26 mouse cellular contexts compared by ENCODE assay signal in genomic region chr17:84233758-84234157, GRCm38 (mm10). TPM values are rescaled to one million over a fixed set of nuclear protein-coding genes. Genes with fewer than 3 reads are reported as not detected.
DNase-seq lines count a peak whose midpoint lies in the region; ATAC-seq and TF ChIP-seq lines count a peak whose summit lies in the region.
"Had no signal": no experiment of that assay in that cellular context is flagged by ENCODE, and none has a peak within 500 bp of the region (broad histone marks: within the 10 kb centered on the region; RNA-seq: fewer than 3 reads in every experiment).

No protein-coding gene starts in this region.

- H3K36me3 ChIP-seq in liver, adult 2 months (ENCODE audit: control insufficient read depth, insufficient read depth, low read length) = peaks cover 2% of the 10 kb centered on the region; the same call in 1 of the 2 replicates
- H3K36me3 ChIP-seq in liver, embryonic 11.5 days (ENCODE audit: control insufficient read depth, insufficient read depth, low read length) = peaks cover 7% of the 10 kb centered on the region; the same call in 1 of the 2 replicates
- no peaks in the 10 kb centered on the region for H3K36me3 ChIP-seq in liver, embryonic 15.5 days (replicated peaks)
- peaks cover 35% of the 10 kb centered on the region for H3K36me3 ChIP-seq in liver, embryonic 12.5 days
- H3K36me3 ChIP-seq in hindbrain, embryonic 10.5 days = peaks cover 28% of the 10 kb centered on the region

- no peak overlapping the region for H3K9ac ChIP-seq in liver, adult 2 months (ENCODE audit: low read depth, low read length)
- H3K9ac ChIP-seq in liver, embryonic 11.5 days (ENCODE audit: low read depth, low read length) = no peak overlapping the region
- H3K9ac ChIP-seq in liver, embryonic 15.5 days = no peak overlapping the region
- H3K9ac ChIP-seq in liver, embryonic 12.5 days = no peak overlapping the region
- H3K9ac ChIP-seq: embryonic facial prominence, embryonic 13.5 days; embryonic facial prominence, embryonic 15.5 days; forebrain, embryonic 12.5 days had no signal

- peaks cover 12% of the 10 kb centered on the region for H3K4me1 ChIP-seq in liver, adult 2 months (ENCODE audit: control insufficient read depth, insufficient read depth, low read length)
- peaks cover 16% of the 10 kb centered on the region; the same call in 1 of the 2 replicates for H3K4me1 ChIP-seq in liver, embryonic 11.5 days (replicated peaks; ENCODE audit: control insufficient read depth, insufficient read depth, low read length)
- peaks cover 47% of the 10 kb centered on the region for H3K4me1 ChIP-seq in liver, embryonic 15.5 days (replicated peaks)
- peaks cover 45% of the 10 kb centered on the region for H3K4me1 ChIP-seq in liver, embryonic 12.5 days
- H3K4me1 ChIP-seq in hindbrain, embryonic 10.5 days (replicated peaks) = no peaks in the 10 kb centered on the region; the same call in 1 of the 2 replicates
- H3K4me1 ChIP-seq: embryonic facial prominence, embryonic 13.5 days; embryonic facial prominence, embryonic 15.5 days; forebrain, embryonic 12.5 days had no signal

- H3K4me2 ChIP-seq in liver, embryonic 11.5 days = no peak overlapping the region
- no peak overlapping the region for H3K4me2 ChIP-seq in liver, embryonic 15.5 days
- H3K4me2 ChIP-seq in liver, embryonic 12.5 days = no peak overlapping the region
- H3K4me2 ChIP-seq: embryonic facial prominence, embryonic 13.5 days; embryonic facial prominence, embryonic 15.5 days; forebrain, embryonic 12.5 days had no signal

- H3K27ac ChIP-seq in liver, adult 2 months (replicated peaks; ENCODE audit: insufficient read depth, low read depth, low read length) = peak overlapping the region; percentile 21; the same call in 1 of the 2 replicates
- no peak overlapping the region for H3K27ac ChIP-seq in liver, embryonic 11.5 days (ENCODE audit: low read depth, low read length)
- H3K27ac ChIP-seq in liver, embryonic 15.5 days (replicated peaks) = 0 out of 2 replicates have a peak overlapping the region, but pooled peaks have one; percentile 7
- H3K27ac ChIP-seq in liver, embryonic 12.5 days = no peak overlapping the region
- H3K27ac ChIP-seq in hindbrain, embryonic 10.5 days = no peak overlapping the region
- H3K27ac ChIP-seq: embryonic facial prominence, embryonic 13.5 days; embryonic facial prominence, embryonic 15.5 days; forebrain, embryonic 10.5 days; forebrain, embryonic 12.5 days had no signal

- no peaks in the 10 kb centered on the region for H3K9me3 ChIP-seq in liver, embryonic 11.5 days (ENCODE audit: control insufficient read depth, low read length)
- peaks cover 2% of the 10 kb centered on the region; the same call in 1 of the 2 replicates for H3K9me3 ChIP-seq in liver, embryonic 15.5 days (replicated peaks)
- peaks cover 6% of the 10 kb centered on the region; the same call in 1 of the 2 replicates for H3K9me3 ChIP-seq in liver, embryonic 12.5 days (replicated peaks)
- H3K9me3 ChIP-seq in hindbrain, embryonic 10.5 days = no peaks in the 10 kb centered on the region
- H3K9me3 ChIP-seq: embryonic facial prominence, embryonic 13.5 days; embryonic facial prominence, embryonic 15.5 days; forebrain, embryonic 10.5 days; forebrain, embryonic 12.5 days had no signal

- no peak overlapping the region for H3K4me3 ChIP-seq in liver, adult 2 months (ENCODE audit: insufficient read depth, low read depth, low read length)
- H3K4me3 ChIP-seq in liver, embryonic 11.5 days (ENCODE audit: low read depth, low read length) = no peak overlapping the region
- no peak overlapping the region for H3K4me3 ChIP-seq in liver, embryonic 15.5 days (replicated peaks)
- H3K4me3 ChIP-seq in liver, embryonic 12.5 days = no peak overlapping the region
- no peak overlapping the region for H3K4me3 ChIP-seq in hindbrain, embryonic 10.5 days
- H3K4me3 ChIP-seq: embryonic facial prominence, embryonic 13.5 days; embryonic facial prominence, embryonic 15.5 days; erythroblast, embryonic 14.5 days; forebrain, embryonic 10.5 days; forebrain, embryonic 12.5 days had no signal

- ATAC-seq in liver, embryonic 11.5 days (replicated peaks; ENCODE audit: low FRiP score) = no peak
- peak; percentile 38; the same call in 1 of the 2 replicates for ATAC-seq in liver, embryonic 15.5 days (ENCODE audit: insufficient read depth)
- no peak for ATAC-seq in liver, embryonic 12.5 days
- ATAC-seq: activated CD4-positive, CD25-positive, alpha-beta regulatory T cell, adult 4 months; CD4-positive, CD25-positive, alpha-beta regulatory T cell, adult 4 months; forebrain, embryonic 14.5 days; forebrain, embryonic 16.5 days; Patski had no signal

- no peak for TF ChIP-seq POLR2A in liver, adult 2 months (IDR thresholded peaks at IDR 0.05; ENCODE audit: extremely low read depth, insufficient read depth, low read length)

- H3K27me3 ChIP-seq in liver, adult 2 months (ENCODE audit: control insufficient read depth, insufficient read depth, low read length) = no peaks in the 10 kb centered on the region
- no peaks in the 10 kb centered on the region for H3K27me3 ChIP-seq in liver, embryonic 11.5 days (replicated peaks; ENCODE audit: control insufficient read depth, insufficient read depth, low read length)
- H3K27me3 ChIP-seq in liver, embryonic 15.5 days = no peaks in the 10 kb centered on the region
- H3K27me3 ChIP-seq in liver, embryonic 12.5 days (replicated peaks) = no peaks in the 10 kb centered on the region
- no peaks in the 10 kb centered on the region for H3K27me3 ChIP-seq in hindbrain, embryonic 10.5 days (ENCODE audit: insufficient read depth, poor library complexity, severe bottlenecking)
- H3K27me3 ChIP-seq: CH12.LX; embryonic facial prominence, embryonic 13.5 days; embryonic facial prominence, embryonic 15.5 days; forebrain, embryonic 12.5 days; Patski had no signal

- DNase-seq in liver, adult 2 months (ENCODE audit: extremely low read depth, low read depth, low spot score) = peak; percentile 76
- DNase-seq in liver, embryonic 11.5 days (ENCODE audit: low spot score) = no peak
- no peak for DNase-seq in hindbrain, embryonic 10.5 days (ENCODE audit: low spot score)
- DNase-seq: adrenal gland, postnatal 10 days; adrenal gland, postnatal 25 days; B cell, adult 2 months; cerebellum, adult 11 months; cerebellum, adult 18-20 months; cerebellum, adult 8-10 months; cerebellum, adult 9-11 months; cerebellum, postnatal 14 days; cerebellum, postnatal 36 days; embryo, embryonic 11 days had no signal

- H3K79me2 ChIP-seq in liver, adult 2 months (ENCODE audit: control insufficient read depth, insufficient read depth, low read length) = no peaks in the 10 kb centered on the region

- 60% methylated on average over 2 of the region's 2 CpGs for WGBS in liver, adult 2 months
- WGBS in liver, embryonic 11.5 days = 84% methylated on average over 2 of the region's 2 CpGs
- 87% methylated on average over 2 of the region's 2 CpGs for WGBS in liver, embryonic 15.5 days (ENCODE audit: insufficient replicate concordance)
- WGBS in liver, embryonic 12.5 days (ENCODE audit: insufficient replicate concordance) = 73% methylated on average over 2 of the region's 2 CpGs
- WGBS in hindbrain, embryonic 10.5 days = 92% methylated on average over 2 of the region's 2 CpGs

- TF ChIP-seq CTCF in liver, adult 2 months (IDR thresholded peaks at IDR 0.05; ENCODE audit: low read depth, low read length) = no peak

RNA-seq across cellular contexts. Expression of gene Zfp36l2, which starts 46.0 kb away (rescaled TPM):
- 18.7 and 22.3 TPM in 2 replicates for total RNA-seq in liver, adult 2 months (2014; rRNA removed)
- polyA plus RNA-seq in liver, adult 2 months (2012; rRNA removed) = 17.3 and 26.5 TPM in 2 replicates
- polyA plus RNA-seq in liver, embryonic 11.5 days (2014; fragmentation: Nextera tagmentation; extraction: Ambion mirVana) = 24.7 and 26.7 TPM in 2 replicates
- 6.8 and 7.4 TPM in 2 replicates for polyA plus RNA-seq in liver, embryonic 15.5 days (2015; fragmentation: Nextera tagmentation; extraction: Ambion mirVana)
- polyA plus RNA-seq in liver, embryonic 12.5 days (2016; fragmentation: Nextera tagmentation; extraction: Ambion mirVana) = 19.5 and 20.0 TPM in 2 replicates
- 9.3 and 9.9 TPM in 2 replicates for polyA plus RNA-seq in hindbrain, embryonic 10.5 days (2016; fragmentation: Nextera tagmentation; extraction: Ambion mirVana)

Comparison
In these comparisons a context has a peak if more than half of its experiments do, and no peak if none do; other contexts are left out.
1. H3K27ac ChIP-seq: peak in liver, adult 2 months (single experiment) and liver, embryonic 15.5 days (single experiment); none in liver, embryonic 11.5 days (single experiment), liver, embryonic 12.5 days (single experiment) and hindbrain, embryonic 10.5 days (single experiment).